Mouse (Mus musculus) forelimb bud, embryonic 11.5 days (tissue): ENCODE data around the gene Eif5a2.
"Not testable (repeated sequence)": the region's sequence is repeated elsewhere in the genome, so short reads cannot be mapped to it uniquely, and the experiment has no call there.

Experiments used
- DNase-seq: peaks from one replicate; pipeline ENCODE4 v3.0.0-alpha.2; 2012; ENCODE audit warnings: low read depth, low spot score

Gene Eif5a2

DNA sequence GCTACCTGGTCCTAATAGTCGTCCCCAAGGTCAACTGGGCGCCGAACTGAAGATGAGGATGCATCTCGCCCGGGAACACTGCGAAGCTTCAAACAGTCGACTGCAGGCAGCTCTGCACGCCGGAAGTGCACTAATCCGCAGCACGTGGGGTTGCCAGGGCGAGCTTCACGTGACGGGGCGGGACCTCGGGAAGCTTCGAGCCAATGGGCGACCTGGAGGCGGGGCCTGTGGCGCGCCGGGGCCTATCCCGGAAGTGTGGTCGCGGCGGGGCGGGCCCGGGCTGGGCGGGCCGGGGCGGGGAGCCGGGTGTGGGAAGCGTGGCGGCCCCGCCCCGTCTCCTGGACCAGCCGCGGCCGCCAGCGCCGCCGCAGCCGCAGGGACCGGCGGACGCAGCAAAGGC lies at the start of gene Eif5a2:
Eif5a2 (plus strand) TSS at position 283 of the 400 bp plus-strand sequence.
- DNase-seq, result peak; percentile 86

DNA sequence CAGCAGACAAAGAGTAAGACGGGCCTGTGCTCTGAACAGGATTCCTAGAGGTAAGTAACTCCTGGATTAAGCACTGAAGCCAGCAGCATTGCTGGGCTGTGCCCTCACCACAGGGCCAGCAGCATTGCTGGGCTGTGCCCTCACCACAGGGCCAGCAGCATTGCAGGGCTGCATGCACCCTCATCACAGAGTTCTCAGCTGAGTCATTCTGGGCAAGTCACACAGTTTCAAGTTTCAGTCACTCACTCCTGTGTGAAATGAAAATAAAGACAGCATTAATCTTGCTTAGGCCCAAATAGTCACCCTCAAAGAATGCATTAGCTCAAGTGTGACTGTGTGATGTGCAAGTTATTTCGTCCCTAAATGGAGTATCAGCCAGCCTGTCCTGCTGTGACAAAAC lies 46.4 kb upstream of the Eif5a2 start:
- DNase-seq, result no peak

DNA sequence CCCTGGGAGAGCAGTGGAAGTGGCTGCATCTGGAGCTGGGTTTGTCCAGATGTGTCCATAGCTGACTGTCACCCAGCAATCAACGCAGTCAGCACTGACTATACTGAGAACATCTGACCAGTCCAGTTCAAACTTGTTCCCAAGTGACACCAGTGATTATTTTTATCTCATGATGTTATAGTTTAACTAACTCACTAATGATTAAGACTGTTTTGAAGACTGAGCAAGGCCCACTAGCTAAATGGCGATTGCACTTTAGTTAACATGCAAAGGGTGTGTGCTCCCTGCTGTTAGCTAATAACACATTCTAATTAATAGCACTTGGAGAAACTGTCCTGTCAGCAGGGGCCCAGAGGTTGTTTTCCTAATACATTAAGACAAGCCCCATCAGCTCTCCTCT lies 44.1 kb upstream of the Eif5a2 start:
- DNase-seq, result no peak

DNA sequence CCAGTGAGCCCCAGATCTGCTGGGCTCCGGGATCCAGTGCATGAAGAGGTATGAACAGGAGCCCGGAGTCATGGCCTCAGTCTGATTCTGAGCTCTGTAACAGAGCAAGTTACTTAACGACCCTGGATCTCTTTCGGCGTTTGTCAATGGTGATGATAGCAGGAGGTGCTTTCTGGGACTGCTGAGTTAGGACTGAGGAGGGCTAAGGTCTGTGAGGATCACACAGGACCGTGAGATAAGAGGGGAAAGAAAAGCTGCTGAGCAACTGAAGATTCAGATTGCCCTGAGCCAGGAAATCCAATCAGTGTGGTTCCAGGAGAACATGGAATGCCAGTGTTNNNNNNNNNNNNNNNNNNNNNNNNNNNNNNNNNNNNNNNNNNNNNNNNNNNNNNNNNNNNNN lies 40.7 kb upstream of the Eif5a2 start:
- no peak for DNase-seq

DNA sequence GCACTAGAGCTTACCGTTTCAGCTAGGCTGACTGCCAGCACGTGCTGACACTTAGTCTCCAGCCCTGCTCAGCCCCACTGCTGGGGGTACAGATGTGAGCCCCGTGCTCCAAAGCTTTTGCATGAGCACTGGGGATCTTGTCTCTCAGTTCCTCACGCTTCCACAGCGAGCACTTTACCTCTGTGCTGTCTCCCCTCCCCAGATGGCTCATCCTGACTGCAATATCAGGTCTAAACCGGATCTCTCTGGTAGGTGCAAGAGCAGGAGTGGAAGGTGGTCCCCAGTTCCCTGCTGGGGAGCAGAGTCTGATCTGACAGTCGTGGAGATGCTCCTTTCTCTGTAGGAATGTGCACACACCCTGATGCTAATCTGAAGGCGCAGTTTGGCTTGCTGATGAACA lies 37.8 kb upstream of the Eif5a2 start:
- DNase-seq, result no peak

DNA sequence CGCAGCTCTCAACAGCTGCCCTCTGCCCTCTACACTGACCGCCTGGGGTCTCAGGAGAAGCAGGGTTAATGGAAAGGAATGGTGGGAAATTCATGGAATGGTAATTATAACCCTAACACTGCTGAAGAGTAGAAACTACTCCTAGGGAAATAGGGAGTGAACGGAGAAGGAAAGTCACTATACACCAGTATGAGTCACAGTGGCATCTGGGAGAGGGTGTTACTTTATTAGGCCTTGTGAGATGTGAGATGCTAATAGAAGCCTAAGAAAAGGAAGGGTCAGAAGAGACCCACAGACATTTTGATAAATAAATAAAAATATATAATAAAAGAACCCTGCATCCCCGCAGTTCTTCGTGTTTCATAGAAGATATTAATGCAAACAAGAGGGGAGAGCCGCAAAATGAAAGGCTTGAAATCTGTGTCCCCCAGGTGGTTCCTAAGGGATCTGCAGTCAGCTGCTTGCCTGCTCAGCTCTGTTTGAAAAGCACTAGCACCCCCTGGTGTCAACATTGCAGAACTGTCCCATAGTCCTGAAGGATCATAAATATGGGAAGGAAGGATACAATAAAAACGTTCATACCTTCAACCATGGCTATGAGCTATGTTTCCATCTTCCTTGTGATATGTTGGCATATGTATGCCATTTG lies 35.1 kb upstream of the Eif5a2 start:
- DNase-seq, result peak; percentile 89

DNA sequence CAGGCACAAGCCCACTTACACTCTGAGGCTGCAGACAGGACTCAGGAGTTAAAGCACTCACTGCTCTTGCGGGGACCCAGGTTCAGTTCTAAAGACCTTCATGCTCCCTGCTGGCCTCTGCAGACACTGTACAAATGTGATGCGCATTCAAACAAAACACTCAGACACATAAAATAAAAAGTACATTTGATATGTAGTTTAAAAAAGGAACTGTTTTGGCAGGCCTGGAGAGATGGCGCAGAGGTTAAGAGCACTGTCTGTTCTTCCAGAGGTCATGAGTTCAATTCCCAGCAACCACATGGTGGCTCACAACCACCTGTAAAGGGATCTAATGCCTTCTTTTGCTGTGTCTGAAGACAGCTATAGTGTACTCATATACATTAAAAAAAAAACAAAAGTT lies 32.9 kb upstream of the Eif5a2 start:
- no peak for DNase-seq

DNA sequence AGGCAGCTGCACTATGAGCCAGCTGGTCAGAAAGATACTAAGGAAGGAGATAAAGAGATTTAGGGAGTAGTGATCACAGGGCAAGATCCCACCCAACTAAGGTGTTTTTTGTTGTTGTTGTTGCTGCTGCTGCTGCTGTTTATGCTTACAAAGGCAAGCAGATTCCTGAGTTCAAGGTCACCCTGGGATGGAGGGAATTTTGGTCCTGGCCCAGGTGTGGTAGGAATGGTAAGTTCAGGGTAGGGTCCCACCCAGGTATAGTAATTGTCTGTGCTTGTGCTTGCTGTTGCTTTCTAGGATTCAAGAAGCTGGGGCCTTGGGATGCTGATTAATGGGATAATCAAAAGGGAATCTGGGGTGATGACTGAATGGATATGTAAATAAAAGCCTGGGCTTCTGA lies 32.1 kb upstream of the Eif5a2 start:
- no peak for DNase-seq

DNA sequence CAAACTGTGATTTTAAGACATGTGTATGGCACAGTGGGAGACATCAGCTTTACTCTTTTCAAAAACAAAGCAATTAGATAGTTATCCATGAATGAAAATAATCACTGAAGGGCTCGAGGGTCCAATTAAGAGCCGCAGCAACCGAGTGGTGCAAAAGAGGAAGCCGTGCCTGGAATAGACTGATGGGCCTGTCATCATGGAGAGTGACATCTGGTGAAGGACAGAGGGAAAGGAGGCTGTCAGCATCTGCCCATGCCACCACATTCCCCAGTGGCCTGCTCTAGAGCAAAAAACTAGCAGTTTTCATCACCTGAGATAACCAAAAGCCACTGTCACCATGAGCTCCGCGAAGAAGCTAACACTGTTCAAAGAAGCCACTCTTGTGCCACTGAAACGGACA lies 25.6 kb upstream of the Eif5a2 start:
- no peak for DNase-seq

DNA sequence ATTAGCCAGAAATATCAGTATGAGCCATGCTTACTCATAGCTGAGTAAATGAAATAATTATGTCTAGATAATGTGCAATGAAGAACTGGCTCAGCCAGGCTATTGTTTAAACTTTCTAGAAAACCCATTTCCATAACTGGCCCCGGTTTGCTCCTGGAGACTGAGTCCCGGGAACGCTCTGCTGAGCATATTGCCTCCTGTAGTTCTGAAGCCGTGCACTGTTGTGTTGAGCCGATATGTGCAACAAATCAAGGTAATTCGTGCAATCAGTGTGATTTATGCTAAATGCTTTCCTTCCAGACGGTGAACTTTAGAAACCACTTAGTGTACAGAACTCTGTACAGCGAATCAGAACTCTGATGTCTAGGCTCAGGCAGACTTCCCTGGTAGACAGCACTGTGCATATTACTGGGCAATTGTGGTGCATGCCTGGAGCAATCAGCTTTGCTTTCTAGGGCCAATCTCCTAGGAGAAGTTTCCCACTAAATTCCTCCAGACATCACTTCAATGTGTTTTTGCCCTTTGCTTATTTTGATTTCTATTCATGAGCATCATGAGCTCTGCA lies 19.8 kb upstream of the Eif5a2 start:
- peak; percentile 17 for DNase-seq

DNA sequence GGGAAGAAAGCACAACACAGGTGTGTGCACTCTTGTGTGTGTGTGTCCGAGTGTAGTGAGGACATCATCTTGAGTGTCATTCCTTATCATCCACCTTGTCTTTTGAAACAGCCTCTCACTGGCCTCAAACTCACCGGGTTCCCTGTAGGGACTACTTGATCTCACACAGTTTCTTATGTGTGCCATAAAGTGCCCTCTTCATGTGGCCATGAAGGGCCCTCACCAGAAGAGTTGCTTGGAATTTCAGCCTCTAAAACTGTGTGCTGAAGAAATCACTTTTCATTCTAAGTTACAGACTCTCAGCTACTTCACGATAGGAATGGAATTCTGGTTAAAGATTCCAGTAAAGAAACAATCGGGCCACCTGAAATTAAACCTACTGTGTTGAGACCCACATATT lies 14.1 kb upstream of the Eif5a2 start:
- no peak for DNase-seq

DNA sequence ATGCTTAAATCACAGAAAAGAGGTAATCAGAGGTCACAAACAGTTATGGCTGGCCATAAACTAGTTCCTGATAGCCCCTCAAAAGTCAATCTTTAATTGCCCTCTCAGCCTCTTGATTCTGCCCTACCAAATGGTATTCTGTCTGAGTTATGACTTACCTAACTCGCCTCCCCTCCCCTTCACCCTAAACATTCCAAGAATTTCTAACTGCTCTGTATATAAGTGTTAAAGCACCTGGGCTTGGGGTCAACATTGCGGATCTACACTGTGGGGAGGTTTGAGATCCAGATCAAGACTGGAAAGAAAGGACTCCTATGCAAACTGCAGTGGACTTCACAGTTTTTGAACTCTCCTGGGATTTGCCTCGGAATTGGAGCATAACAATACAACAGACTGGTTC lies 12.9 kb upstream of the Eif5a2 start:
- DNase-seq, result peak; percentile 37

DNA sequence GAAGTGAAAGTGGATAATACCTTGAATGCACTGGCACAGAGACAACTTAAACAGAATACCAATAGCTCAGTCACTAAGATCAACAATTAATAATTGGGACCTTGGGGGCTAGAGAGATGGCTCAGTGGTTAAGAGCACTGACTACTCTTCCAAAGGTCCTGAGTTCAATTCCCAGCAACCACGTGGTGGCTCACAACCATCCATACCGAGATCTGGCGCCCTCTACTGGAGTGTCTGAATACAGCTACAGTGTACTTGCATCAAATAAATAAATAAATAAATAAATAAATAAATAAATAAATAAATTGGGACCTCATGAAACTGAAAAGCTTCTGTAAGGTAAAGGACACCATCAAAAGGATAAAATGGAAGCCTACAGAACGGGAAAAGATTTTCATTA lies 8.2 kb upstream of the Eif5a2 start:
- DNase-seq, result not testable (repeated sequence)

DNA sequence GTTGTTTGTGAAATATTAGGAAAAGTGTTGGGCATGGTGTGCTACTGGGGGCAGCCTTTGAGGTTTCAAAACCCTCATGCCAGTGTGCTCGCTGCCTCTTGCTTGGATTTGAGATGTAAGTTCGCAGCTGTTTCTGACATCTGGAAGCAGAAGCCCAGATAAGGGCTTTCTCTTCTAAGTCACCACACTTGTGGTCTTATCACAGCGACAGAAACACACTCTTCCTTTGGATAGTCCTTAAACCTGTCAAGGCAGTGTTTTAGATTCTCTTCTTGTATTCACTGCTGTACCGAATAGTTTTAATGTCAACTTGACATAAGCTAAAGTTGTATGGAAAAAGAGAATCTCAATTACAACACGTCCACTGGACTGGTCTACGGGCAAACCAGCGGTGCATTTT lies 5.7 kb upstream of the Eif5a2 start:
- DNase-seq, result no peak

DNA sequence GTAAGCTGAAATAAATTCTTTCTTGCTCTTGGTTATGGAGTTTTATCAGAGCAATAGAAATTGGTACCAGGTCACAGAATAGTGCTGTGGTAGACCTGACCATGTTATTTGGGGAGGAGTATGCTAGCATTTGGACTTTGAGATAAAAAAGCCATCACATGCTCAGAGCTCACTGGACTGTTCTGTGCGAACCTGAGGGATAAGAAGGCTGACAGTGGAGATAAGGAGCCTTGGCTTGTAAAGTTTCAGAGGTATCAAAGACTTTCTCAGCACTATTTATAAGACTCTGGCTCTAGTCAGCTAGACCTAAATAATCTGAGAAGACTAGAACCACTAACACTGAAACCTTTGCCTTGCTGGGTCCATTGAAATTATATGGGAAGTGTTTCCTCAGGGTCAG lies 5.1 kb upstream of the Eif5a2 start:
- DNase-seq, result no peak

DNA sequence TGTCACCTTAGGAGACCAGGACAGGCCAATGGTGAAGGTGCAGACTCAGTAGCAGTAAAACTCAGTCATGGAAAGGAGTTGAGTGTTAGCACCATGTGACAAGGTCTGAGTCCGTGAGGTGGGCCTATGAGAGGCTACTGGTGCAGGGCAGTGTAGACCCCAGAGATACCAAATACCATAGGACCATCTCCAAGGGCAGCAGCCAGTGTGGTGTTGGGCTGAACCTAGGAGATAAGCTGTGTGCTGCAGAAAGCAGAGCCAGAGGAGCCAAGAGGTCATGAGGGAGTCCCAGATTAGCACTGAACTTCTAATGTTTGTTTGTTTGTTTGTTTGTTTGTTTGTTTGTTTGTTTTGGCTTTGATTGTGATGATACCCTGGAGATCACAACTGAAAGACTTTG lies 4.6 kb upstream of the Eif5a2 start:
- DNase-seq, result no peak

DNA sequence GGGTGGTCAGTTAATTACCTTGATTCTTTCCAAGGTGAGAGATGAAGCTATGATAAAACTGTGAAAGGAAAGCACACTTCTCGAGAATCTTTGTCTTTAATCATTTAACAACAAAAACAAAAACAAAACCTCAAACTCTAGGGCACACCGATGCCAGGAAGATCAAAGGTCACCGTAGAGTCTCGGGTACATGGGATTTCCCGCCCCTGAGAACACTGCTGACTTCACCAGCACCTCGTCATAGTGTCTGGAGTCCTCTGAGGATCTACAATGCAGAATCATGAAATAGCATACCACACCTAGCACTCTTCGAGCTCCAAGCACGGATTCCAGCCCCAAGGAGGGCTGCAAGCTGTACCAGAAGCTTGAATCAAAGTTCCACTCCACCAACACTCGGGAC lies 565 bp upstream of the Eif5a2 start:
- DNase-seq, result no peak

DNA sequence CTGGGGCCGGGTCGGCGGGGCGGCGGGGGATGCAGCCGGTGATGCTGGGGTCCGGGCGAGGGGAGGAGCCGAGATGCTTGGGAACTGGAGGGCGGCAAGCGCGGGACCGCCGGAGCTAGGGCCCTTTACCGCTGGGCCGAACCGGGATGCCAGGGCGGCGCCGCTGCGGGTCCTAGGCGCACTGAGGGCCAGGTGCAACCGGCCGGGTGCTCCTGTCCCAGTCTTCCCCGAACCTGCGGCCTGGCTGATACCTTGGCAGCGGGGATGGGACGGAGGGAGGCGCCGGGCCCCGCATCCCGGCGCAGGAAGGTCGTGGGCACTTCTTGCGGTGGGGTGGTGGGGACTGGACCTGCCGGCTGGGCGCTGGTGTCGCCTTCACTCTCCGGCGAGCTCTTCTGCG lies 346 bp downstream of the Eif5a2 start:
- DNase-seq, result peak; percentile 10

DNA sequence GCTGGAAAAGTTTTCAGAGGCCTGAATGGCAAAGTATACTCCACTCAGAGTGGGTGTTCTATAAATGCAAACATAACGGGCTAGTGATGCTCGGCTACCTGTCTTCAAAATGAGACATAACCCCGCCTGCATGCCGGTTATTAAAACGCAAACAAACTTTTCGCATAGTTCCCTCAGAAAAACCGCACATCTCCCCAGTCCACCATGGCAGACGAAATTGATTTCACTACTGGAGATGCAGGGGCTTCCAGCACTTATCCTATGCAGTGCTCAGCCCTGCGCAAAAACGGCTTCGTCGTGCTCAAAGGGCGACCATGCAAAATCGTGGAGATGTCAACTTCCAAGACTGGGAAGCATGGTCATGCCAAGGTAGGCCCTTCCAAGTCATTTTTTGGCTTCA lies 772 bp downstream of the Eif5a2 start:
- DNase-seq, result peak; percentile 8

DNA sequence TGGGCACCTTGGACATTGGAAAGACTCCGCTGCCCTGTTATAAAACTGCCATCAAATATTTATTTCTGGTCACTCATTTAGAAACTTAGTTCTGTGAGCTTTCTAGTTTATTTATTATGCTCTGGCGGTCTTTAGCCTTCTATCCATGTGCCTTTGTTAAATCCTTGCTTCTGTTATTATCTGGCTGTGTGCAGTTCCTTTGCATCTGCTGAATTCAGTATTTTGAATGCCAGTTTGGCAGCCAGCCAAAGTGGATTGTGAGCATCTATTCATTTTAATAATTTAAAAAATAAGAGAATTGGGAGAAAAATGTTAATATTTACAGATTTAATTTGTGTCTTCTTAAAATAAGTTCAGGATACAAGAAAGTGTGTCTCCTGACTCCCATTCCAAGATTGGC lies 3.1 kb downstream of the Eif5a2 start:
- DNase-seq, result no peak

DNA sequence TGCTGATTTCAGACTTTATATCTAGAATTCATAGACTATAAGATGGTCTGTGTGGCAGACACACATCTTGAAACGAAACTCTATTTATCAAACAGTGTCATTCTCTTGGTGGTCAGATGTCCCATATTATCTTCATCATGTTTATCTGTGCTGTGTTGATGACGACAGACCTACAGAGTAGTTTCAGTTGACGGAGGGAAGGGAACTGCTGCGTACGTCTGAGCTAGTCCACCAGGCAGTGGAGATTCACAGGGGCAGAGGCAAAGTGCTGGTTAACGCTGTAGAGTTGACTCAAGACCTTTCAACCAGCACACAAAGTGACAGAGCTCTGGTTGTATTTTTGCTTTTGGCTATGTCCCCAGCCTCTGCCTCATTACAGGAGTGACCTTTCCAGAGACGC lies 13.8 kb downstream of the Eif5a2 start:
- DNase-seq, result no peak

DNA sequence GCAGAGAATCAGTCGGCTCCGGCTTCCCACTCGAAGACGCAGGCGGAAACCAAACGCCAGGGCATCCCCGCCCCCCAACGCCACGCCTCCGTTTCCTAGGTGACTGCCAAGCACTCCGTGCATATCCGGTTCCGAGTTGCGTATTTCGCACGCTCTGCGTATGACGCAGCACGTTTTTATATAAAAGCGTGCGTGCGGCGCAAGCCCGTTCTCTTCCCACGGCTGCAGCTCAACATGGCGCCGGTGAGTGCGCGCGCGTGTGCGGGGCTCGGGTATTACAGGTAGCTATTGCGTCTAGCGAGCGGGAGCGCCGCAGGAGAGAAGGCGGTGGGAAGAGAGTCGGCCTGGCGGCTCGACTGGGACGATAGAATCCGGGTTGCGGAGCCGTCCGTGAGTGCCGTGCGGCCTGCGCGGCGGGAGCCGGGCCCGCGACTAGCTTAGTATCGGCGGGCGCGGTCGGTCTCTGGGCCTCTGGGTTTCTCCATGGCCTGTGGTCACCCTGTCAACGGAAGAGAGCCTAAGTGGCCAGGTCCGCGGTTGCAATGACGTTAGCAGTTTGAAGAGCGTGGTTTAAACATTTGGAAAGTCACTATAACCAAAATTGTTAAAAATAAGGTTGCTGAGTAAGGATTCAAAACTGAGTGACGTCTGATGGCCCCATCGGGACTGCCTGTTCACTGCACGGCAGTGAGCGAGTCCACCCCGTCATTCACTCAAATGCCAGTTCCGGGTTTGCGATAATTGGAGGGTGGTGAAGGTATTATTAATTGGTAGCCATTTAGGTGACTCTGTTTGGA lies 24.4 kb downstream of the Eif5a2 start, which contains the start of gene Rpl22l1:
Rpl22l1 (plus strand) TSS at position 136 of the 797 bp plus-strand sequence.
- DNase-seq, result peak; percentile 98

DNA sequence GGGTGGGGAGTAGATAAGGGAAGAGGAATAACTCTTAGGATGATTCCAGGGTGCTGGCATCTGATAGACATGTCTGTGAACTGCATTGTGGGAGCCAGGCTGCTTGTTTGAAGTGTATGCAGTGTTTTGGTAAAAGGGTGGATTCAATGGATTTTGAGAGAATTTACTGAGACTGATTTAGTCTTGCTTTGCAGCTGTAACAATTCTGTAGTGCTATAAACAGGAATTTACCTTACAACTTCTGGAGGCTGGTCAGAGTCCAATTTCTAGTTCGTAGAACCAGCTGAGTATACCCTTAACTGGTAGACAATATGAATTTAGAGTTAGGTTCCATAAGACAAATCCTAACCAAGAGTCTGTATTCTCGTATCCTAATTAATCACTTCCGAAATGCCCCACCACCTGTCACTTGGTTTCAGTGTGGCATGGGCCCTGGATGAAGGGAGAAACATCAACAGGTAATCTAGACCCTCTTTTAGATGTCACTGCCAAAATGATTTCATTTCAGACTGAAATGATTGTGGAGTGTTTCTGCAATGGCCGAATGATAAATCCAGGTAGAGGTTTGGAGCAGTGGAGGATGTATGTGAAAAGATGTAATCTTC lies 27.1 kb downstream of the Eif5a2 start:
- no peak for DNase-seq
